Mouse (Mus musculus): ENCODE results near the gene Fermt3.

The Fermt3 gene

GRCm38 (mm10) chr19:6990712-6991111 is 28.6 kb downstream of the Fermt3 start:
- no peak for DNase-seq (ENCODE audit: low spot score)

- DNase-seq (ENCODE audit: low spot score), result no peak
Measured at GRCm38 (mm10) chr19:6989251-6989650, 30.0 kb downstream of the Fermt3 start.

- no peak for DNase-seq (ENCODE audit: low spot score)
Measured at GRCm38 (mm10) chr19:6987904-6988285, 31.4 kb downstream of the Fermt3 start.

DNA sequence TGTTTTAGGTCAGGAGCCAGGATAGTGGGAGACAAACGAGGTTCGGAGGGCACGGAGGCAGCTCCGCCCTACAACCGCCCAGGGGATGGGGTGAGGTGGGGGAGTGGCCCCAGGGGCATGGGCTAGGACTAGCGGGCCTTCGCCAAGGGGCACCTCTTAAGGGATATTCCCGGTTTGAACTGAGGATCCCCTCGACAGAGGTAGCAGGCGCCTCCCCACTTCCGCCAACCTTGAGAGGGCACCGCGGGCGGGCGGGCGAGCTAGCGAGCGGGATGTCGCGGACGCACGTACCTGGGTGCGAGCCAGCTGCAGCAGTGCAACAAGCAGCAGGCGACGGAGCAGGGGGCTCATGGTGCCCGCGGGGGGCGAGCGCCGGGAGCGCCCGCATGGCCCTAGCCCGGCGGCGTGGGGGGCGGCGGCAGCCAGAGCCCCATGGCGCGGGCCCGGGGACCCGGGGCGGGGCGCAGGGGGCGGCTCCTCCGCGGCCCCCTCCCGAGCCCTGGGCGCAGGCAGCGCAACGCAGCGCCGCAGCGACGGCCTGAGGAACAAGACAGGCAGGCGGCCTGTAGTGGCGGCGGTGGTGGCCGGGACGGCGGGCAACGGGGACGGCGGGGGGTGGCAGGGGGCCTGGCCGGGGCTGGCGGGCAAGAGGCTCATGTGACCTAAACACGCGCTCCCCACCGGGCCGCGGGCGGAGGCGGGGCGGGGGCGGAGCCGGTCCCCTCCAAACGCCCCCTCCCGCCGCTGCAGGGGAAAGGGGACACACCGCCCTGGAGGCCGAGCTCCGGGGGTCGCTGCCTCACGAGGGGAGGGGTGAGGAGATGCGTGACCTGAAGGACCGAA is 32.0 kb downstream of the Fermt3 start, which contains the start of gene Vegfb:
TSS of gene Vegfb (minus strand) at position 591 of the 843 bp plus-strand sequence.
- peak; percentile 83 for DNase-seq (ENCODE audit: low spot score)

GRCm38 (mm10) chr19:6985951-6986708 is 33.1 kb downstream of the Fermt3 start:
- DNase-seq (ENCODE audit: low spot score), result no peak

- DNase-seq (ENCODE audit: low spot score), result no peak
Measured at GRCm38 (mm10) chr19:6985300-6985699, 34.0 kb downstream of the Fermt3 start.

- no peak for DNase-seq (ENCODE audit: low spot score)
Measured at GRCm38 (mm10) chr19:6983621-6984020, 35.6 kb downstream of the Fermt3 start.

- no peak for DNase-seq (ENCODE audit: low spot score)
Measured at GRCm38 (mm10) chr19:6981465-6981864, 37.8 kb downstream of the Fermt3 start.

DNA sequence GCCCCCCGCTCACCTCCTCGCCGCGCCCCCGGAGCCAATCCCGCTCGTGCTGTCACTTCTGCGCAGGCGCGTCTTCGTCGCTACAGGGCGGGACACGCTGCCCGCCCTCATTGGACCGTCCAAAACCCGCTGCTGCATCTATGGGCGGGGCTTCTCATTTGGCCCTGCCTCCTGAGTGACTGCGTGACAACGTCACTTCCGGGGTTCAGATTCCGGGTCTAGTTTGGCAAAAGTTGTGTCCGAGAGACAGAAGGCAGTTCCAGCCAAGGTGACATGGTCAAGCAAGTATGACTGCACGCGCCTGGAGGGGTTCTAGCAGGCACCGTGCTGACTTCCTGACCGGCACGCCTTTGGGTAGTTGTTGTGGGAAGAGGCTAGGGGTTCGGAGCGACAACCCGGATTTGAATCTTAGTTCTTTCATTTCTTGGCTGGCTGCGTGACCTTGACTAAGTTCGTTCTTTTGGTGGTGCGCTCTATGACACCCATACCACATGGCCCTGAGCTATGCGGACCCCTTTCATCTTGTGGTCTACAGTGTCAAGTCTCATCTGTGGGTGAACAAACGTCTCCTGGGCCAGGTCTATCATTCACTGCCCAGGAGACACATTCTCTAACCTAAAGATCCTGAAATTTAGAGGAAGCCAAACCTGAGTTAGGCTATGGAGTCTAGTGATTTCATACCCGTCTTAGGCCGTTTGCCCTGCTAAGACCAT is 38.7 kb downstream of the Fermt3 start, which contains the start of gene Fkbp2:
TSS of gene Fkbp2 (minus strand) at position 121 of the 713 bp plus-strand sequence.
- peak; percentile 99 for DNase-seq (ENCODE audit: low spot score)

- peak; percentile 100 for DNase-seq (ENCODE audit: low spot score)
Measured at GRCm38 (mm10) chr19:6979486-6980380, 39.5 kb downstream of the Fermt3 start.

DNA sequence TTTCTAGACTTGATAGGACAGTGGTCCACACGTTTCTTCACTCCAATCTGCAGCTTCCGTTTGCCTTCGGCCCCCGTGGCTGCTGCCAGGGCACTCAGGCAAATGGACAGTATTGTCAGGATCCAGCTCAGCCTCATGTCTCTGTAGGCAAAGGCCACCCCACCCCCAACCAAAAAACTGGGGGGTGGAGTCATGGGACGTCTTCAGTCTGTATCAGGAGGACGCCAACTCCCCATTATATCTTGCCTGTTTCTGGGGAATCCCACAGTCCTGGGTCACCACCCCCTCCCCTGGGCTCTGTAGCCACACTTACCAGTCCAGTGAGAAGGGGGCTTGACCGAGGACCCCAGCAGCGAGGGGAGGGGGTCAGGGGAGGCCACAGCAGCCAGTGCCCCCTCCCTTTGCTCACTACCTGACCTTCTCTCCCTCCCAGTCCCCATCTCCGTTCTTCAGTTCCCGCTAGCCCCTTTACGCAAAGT is 40.2 kb downstream of the Fermt3 start:
- DNase-seq (ENCODE audit: low spot score), result peak; percentile 70

DNA sequence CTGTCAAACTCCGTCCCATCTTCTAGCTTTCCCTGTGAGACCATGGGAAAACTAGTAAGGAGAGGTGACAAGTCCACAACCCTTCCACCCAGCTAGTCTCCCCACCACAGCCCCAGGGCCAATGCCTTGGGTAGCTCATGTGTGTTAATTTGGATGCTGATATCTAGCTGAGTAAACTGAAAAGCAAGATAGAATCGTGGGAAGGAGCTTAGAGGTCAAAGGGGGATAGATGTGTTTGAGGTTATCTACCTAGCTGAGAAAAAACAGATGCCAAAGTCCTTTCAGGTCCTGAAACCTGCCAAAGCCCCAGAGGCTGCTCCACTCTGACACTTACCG is 40.7 kb downstream of the Fermt3 start:
- DNase-seq (ENCODE audit: low spot score), result no peak

DNA sequence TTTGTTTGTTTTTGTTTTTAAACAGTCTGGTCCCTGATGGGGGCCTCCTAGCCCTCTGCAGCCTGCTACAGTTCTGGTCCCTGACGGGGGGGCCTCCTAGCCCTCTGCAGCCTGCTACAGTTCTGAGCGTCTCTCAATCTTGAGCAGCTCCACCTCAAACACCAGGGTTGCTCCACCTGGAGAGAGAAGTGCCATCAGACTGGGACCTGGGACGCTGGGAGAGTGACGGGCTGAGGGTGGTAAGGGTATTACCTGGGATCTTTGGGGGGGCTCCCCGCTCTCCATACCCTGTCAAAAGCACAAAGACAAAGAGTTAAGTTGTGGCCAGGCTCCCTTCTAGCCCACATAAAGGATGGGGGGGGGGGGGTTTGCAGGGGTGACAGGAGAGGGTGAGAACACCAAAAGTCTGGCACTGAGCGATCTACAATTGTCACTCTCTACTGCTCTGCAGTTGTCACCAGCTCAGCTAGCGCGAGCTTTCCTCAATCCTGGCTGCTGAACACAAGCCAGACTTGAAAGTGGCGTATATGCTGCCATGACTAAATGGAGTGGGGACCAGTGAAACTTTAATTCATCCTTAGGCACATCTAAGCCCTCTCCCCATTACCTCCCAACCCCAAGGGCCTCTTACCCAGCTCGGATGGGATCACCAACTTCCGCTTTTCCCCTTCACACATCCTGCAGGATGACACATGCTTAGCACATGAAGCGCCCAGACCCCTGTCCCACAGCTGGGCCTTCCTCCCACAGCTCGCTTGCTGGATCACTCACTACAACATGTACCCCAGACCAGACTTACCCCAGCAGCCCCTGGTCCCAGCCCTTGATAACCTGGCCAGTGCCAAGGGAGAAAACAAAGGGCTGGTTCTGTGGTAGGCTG is 41.3 kb downstream of the Fermt3 start:
- no peak for DNase-seq (ENCODE audit: low spot score)

DNA sequence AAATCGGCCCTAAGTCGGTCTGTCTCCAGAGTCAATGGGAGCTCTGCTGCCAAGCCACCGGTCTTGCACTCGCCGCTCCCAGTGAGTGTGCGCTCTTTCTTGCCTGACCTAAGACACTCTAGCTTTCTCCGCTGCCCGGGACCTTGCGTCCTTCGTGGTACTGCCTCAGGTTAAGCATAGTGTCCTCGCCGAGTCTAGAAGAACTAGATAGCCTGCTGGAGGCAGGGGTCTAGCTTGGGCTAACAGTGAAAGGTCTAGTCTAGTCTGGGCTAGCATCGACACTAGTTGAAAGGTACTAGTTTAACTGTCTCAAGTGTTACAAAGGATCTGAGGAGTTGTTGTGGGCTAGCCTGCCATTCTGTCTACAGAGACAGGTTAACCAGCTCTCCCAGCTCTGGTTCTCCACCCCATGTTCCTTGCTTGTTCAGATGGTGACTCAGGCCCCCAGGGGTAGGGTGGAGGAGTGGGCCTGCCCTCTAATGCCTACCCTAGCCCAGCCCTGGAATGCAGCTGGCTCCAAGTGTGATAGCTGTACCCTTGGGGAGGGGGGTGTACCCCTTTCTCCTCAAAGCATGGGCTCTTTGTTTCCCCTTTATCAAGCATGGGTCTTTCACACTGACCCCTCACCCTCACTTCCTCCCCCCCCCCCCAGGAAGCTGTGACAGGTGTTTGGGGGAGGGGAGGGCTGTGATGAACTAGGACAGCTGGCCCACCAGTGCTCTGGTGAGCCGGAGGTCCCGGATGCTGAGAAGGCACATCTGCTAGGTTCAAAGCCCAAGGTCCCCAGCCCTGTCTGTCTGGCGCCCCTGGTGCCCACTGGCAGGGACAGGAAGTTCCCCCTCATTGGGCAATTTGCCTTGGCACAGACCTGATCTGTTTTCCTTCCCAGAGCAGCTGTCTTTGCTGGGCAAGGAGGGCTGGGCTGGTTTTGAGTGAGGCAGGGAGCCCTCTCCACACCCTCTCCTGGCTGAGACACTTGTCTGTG is 43.4 kb downstream of the Fermt3 start, which contains the start of gene Plcb3:
TSS of gene Plcb3 (minus strand) at position 934 of the 985 bp plus-strand sequence.
- peak; percentile 65 for DNase-seq (ENCODE audit: low spot score)

DNA sequence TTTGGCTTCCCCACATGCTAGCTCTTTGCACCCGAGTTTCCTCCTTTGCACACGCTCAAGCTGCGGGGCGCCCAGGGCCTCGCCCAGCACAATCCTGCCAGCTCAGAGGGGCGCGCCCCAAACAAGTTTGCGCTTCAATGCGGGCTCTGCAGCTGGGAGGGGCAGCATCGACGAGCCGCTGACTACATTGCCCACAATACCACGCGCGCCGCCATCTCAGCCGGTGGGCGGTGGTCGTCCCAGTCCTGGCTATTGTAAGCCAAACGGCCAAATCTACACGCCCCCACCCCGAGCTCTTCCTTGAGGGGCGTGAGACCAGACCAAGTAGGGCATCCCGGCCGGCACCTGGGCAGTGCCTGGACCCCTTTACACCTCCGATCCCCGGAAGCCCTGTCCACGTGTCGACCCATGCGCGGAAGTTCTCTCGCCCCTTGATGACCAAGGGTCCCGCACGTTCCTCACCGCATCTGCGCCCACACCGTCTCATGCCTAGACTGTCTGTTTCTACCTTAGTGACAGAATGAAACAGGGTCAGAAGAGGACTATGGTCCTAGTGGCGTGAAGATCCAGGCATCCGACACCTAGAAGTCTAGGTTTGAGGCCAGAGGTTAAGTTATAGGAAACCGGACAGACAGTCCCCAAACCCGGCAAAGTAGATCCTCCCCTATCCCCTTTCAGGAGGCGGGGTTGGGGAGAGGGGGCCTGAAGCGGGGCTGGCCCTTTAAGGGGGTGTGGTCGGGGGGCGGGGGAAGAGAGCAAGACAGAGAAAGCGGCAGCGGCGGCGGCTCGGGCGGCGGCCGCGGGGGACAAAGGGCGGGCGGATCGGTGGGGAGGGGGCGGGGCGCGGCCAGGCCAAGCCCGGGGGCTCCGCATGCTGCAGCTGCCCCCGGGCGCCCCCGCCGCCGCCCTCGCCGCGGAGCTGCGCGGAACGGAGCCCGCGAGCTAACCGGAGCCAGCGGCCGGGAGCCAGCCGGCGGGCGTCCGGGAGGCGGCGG is 44.8 kb downstream of the Fermt3 start, which contains the start of gene Ppp1r14b:
TSS of gene Ppp1r14b (plus strand) at position 758 of the 995 bp plus-strand sequence.
- DNase-seq (ENCODE audit: low spot score), result peak; percentile 94

DNA sequence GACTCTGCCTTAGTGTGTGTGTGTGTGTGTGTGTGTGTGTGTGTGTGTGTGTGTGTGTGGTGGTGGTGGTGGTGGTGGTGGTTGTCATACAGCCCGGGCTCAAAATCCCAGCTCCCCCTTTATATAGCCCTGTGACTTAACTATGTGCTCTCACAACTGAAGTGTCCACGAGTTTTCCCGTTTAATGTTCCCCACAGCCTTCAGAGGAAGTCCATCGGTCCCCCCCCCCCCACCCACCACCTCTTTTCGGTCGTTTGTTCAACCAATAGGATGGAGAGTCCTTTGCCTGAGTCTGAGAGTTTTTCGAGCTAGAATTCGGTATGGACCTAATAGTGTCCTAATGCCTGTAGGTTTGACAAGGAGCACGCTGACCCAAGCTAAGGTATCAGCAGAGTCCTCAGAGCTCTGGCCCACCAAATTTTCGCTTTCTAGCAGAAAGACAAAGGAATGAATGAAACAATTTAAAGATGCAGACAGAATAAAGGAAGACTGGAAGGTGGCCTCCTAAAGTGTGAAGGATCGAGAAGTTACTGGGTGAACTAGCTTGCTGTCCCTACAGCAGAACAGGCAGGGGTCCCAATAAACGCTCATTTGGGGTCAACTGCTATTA is 45.6 kb downstream of the Fermt3 start:
- no peak for DNase-seq (ENCODE audit: low spot score)
